Mouse (Mus musculus): Measurements from ENCODE around the gene Chst3.
A peak's percentile ranks its signal among the peaks of the same experiment; 100 is the strongest.
"Not testable (repeated sequence)": the region's sequence is repeated elsewhere in the genome, so short reads cannot be mapped to it uniquely, and the experiment has no call there.

The Chst3 gene

DNA sequence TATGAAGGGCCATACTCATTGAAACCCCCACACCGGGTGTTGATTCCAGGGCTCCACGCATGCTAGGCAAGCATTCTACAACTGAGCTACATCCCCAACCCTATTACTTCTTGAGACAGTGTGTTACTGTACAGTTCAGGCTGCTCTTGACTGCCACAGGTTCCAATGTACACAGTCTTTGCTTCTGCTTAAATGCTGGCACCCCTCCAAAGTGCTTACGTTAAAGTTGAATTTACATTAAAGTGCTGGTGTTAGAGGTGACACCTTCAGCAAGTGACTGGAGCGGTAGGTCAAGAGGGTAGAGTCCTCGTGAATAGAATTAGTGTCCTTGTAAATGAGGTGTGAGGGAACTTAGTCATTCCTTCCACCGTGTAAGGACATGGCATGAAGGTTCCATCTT is 19.7 kb downstream of the Chst3 start:
- no peak for DNase-seq (ENCODE audit: low spot score in 2 of 2)

DNA sequence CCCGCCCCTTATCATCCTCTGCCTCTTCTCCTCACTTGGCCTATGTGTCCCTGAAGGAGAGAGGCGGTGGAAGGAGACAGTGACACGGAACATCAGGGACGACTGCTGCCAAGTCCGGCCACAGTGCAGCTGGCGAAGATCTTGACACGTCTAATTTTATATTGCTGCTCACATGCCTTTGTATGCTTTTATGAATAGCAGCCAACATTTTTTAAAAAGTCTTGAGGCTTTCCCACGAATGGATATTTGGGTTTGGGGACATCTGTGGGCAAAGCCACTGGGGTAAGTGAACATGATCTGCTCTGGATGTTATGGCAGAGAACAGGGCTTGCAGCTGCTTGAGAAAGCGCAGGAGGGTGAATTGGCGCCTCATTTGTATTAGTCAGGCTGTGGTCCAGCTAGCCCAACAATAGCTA is 21.6 kb downstream of the Chst3 start:
- DNase-seq (ENCODE audit: low spot score in 2 of 2), result no peak

DNA sequence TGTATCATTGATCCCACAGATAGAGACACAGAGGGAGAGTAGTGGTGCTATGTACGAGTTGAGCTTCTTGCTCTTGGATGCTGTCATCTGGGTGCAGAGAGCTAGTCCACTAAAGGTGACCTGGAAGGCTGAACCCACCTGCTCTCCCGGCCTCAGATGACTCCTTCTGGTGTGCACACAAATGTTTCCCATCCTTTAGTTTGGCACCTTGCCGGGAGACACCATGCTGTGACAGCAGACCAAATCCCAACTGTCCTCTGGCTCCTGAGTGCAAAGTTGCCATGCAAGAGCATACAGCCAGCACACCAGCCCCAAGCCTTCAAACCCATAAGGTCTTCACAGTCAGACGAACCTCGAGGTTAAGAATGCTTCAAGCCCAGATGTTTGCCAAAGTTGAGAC is 22.1 kb downstream of the Chst3 start:
- DNase-seq (ENCODE audit: low spot score in 2 of 2), result no peak

DNA sequence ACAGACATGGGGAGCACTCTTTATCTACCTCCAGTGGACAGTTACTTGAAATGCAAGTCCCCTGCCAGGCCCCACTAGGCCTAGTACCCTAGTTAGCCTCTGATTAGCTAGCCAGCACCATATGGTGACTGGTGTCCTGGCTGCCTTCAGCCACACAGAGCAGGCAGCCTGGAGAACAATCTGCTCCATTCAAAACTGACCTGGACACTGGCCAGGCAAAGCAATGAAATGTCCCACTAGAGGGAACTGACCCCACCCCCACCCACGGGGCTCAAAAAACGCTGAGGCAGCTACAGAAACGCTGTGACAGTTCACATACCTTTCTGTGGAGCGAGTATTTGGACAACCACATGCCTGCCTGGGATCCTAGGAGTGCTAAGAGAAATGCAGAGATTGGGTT is 24.0 kb downstream of the Chst3 start:
- DNase-seq (ENCODE audit: low spot score in 2 of 2), result no peak

DNA sequence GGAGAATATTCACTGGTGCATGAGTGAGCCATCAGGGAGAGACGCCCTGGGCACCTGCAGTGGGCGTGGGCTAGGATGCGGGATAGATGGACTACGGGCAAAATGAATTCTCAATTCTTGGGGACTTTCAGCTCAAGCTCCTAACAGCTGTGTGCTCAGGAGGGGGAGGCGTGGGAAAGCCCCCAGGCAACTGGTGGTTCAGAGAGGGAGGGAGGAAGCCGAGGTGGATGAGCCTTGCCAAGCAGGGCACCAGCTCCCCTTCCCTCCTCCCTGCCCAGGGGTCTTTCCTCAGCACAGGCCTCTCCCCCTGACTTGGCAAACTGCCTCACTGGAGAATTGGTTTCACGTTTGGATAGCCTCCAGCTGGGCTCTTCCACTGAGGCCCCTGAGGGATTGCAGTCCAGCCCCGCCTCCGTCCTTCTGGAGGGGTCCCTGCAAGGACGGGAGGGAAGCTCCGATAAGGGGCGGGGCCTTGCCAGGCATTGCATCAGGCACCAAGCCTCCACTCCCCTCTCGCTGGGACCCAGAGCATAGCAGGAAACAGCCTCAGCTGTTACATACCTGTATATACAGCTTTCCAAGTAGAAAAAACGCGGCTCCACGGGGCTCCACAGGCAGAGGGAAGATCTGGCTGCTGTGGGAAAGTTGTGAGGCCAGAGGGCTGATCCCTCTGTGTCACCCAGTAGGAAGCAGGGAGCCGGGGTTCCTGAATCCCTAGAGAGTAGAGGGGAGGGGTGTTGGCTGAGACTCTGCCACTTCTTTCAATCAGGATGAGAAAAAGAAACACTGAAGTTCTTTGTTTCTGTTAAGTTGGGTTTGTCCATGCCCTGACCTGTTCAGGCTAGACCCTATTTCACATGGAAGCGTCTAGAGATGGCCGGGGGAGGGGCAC is 25.3 kb downstream of the Chst3 start:
- DNase-seq (ENCODE audit: low spot score in 2 of 2), result no peak

DNA sequence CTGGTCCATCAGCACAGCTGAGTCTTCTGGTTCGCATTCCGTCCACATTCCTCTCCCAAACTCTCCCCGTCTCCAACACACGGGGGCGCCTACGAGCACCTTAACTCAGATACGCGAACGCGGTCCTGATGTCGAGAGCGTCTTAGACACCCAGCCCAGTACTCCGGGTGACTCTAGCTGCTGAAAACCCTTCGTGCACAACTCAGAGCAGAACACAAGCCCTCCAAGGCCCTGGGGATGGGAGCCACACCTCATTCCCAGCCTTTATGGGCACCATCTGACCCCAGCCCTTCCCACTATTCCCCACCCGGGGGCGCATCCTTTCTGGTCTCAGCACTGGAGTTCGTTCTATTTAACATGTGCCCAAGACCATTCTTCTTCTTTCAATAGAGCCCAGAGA is 27.3 kb downstream of the Chst3 start:
- peak; percentile 64 to 70 for DNase-seq (ENCODE audit: low spot score in 2 of 2)

DNA sequence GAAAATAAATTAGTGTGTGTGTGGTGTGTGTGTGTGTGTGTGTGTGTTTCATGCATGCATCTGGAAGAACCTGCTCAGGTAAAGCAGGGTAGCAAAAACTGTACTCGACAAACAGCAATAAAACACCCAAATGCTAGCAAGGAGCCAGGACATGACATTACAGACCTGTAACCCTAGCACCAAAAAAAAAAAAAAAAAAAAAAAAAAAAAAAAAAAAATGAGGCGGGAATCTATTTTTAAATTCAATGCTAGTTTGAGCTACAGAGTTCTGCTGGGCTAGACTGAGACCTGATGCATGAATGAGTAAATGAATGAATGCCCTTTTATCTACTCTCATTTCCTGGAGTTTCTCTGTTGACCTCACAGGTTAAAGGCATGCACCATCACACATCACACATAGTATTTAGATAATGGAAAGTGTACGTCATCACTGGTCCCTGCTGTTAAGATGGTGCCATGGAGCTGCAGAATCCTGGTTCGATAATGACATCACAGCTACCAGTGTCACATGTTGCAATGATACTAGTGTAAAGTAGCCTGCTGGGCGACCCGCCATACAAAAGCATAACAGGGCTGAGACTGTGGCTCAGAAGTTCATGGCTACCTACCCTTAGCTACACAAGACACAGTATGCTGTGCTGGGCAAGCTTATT is 29.4 kb downstream of the Chst3 start:
- no peak for DNase-seq (ENCODE audit: low spot score in 2 of 2)

DNA sequence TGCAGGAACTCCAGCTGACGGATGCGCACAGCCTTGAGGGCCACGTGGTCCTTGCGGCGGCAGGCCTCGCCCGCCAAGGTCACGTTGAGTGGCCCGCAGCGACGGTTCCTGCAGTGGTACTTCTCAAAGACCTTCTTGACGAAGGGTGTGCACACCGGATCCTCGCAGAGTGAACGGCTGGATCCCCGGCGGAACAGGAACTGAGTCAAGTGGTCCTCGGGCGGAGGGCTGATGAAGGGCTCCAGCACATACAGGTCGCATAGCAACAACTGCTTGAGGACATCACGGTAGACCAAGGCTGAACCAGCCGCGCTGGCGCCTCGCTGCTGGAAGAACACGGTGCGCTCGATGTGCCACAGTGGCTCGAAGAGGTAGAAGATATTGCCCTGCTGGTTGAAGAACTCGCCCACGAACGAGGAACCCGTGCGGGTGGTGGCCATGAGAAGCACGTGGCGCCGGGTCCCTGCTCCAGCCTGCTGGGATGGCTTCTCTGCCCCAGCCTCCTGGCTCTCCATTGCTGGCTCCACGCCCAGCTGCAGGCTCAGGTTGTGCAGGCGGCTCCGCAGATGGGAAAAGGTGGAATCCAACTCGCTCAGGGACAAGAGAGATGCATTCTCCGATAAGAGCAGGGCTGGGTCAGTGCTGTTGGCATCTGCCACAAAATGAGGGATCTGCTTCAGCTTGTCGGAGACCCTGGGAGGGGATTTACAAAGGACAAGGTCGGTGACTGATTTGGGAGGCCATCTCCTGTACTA is 32.7 kb downstream of the Chst3 start:
- no peak for DNase-seq (ENCODE audit: low spot score in 2 of 2)

DNA sequence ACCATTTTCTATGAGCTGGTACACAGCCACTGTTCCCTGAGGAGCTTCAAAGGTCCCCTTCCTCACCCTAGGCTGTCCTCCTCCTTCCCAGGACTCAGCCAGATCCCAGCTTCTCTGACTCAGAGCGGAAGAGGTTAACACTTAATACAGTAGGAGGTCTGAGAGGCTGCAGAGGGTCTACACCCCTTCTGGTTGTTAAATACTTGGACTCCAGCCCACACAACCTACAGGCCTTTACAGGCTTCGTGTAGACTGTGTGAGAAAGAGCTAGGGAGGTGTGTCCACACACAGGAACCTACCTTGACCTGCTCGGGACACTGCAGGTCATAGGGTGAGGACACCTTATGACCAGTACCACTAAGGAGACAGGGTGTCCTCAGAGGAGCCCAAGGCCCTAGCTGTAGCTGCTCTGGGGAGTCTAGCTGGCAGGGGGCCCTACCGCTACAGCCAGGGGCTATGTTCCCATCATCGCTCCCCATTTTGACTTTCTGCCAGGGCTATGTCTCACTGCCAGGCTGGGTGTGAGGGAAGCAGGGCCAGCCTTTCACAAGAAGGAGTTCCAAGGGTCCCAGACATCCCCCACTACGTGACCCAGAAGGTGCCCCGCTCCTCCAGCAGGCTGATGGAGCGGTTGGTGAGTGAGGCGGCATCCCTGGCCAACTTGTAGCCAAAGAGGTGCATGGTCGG is 33.9 kb downstream of the Chst3 start:
- DNase-seq (ENCODE audit: low spot score in 2 of 2), result no peak

DNA sequence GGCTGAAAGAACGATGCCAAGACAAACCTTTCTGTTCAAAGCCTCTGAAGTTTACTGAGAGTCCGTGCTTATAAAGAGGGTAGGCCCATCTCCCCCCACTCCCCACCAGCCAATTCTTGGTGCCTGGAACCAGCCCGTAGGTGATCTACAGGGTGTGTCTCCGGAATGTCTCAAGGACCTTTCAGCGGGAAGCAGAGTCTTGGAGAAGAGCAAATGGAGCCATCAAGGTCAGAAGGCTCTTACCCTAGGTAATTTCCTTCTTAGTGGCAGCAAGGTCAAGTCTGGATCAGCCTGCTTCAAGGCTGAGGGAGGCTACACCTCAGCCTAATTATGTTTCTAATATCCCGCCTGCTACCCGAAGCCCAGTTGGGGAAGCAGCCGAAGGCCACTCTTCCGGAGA is 43.8 kb downstream of the Chst3 start:
- not testable (repeated sequence) for DNase-seq (ENCODE audit: low spot score in 2 of 2)

DNA sequence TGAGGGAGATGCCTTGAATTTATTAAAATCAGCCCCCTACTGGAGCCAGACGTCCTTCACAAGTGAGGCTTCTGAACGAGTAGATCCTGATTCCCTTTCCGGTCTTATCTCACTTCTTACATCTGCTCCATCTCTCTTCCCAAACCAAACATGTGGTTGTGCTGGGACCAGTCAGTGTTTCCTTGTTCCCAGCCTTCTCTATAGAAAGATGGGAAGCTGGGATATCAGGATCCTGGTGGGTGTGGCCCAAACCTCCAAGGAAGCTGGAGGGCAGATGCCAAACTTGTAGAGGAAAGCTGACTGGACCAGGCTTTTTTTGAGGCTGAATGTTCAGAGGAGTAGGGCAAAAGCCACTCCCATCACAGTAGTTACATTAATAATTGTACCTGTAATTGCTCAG is 44.6 kb downstream of the Chst3 start:
- DNase-seq (ENCODE audit: low spot score in 2 of 2), result no peak

DNA sequence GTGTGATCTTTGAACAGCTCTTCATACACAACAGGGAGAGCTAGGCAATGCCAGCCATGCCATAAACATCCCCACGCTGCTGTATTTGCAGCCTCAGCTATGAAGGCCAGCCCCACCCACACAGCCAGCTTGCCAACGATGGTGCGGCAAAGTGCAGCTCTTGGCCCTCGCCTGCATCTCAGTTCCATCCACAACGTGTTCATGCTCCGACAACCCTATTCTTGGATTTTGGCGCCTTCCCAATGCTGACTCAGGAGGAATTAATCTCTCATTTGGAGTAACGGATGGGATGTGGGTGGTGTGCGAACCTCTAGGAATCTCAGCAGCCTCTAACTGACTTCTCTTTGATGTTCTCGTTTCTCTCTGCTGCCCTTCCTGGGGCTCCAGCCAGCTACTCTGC is 46.0 kb downstream of the Chst3 start:
- DNase-seq (ENCODE audit: low spot score in 2 of 2), result no peak

DNA sequence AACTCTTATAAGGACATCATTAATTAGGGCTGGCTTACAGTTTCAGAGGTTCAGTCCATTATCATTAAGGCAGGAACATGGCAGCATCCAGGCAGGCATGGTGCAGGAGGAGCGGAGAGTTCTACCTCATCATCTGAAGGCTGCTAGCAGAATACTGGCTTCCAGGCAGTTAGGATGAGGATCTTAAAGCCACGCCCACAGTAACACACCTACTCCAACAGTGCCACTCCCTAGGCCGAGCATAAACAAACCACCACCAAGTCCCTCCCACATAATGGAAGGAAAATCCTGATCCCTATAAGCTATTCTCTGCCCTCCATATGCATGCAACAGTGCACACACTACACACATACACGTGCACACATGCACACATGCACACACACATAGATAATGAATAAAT is 46.8 kb downstream of the Chst3 start:
- no peak for DNase-seq (ENCODE audit: low spot score in 2 of 2)

DNA sequence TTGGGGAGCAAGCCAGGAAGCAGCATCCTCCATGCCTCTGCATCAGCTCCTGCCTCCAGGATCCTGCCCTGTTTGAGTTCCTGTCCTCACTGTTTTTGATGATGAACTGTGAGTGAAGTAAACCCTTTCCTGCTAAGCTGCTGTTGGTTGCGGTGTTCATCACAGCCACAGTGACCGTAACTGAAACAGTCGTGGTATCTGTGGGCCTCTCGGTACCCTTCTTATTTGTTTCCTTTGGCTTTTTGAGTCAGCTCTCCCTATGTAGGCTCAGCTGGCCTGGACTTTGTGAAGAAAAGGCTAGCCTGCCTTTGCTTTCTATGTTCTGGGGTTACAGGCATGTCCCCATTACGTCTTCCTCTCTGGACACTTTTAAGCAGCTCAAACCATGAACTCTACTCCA is 47.7 kb downstream of the Chst3 start:
- DNase-seq (ENCODE audit: low spot score in 2 of 2), result no peak

DNA sequence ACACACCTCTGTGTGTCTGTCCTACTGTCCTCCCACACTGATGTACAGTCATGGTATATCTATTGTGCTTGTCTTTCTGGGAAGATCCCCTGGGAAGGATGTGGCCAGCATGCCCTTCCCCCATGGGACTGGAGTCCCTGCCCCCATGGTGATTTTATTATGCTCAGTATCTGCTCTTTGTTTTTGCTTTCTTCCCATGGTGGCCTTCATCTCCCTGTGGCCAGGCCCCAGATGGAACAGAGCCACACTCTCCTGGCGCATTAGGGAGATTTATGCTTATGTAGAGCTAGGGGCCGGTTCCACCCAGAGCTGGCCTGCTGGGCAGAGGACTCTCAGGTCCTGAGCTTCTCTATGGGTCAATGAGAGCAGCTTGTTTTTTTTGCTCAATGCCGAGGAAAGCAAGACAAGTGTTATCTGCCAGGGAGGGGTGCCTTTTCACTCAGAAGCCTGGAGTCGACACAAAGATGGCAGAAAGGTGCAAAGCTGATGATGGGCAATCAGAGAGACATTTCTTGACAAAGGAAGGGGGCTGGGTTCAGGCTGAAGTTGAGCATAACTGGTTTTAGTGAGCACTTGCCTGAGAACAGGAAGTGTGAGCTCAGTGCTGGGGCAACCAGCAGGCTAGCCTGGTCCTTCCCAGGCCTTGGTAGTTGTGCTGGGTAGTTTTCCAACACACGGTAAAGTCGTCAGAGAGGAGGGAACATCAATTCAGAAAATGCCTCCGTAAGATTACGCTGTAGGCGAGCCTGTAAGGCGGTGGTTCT is 48.6 kb downstream of the Chst3 start:
- DNase-seq (ENCODE audit: low spot score in 2 of 2), result peak; percentile 72 to 73

DNA sequence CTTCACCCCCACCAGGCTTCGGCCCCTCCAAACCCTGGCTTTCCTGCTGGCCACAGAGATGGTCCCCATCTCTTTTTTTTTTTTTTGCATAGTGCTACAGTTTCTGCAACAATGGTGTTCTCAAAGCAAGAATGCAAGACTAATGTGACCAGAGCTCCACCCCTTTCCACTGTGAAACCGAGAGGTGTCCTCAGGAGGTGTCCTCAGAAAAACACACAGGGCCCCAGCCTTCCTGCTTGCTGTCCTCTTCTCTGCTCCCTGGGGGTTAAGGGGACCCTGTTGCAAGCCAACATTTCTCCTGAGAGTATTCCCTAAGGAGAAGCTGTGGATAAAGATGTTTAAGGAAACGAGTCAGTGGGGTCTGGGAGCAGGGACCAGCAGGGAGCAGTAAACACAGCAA is 50.1 kb downstream of the Chst3 start:
- DNase-seq (ENCODE audit: low spot score in 2 of 2), result peak; percentile 87 to 89

DNA sequence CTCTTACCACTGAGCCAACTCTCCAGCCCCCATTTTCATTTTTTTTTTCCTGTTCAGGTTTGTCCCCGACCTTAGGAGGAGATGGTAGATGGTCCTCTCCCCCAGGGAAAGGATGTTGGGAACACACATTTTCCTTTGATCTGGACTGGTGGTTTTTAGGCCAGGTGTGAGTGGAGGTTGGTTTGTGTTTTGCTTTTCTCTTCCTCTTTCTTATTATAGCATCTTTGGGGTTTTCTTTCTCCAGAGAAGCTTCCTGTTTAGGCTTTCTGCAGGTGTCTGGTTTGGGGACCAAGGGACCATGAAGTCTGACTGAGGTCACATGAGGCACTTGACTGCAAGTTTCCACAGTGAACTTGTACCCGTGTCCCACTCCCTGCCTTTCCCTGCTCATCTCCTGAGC is 50.8 kb downstream of the Chst3 start:
- DNase-seq (ENCODE audit: low spot score in 2 of 2), result peak; percentile 85 to 88

DNA sequence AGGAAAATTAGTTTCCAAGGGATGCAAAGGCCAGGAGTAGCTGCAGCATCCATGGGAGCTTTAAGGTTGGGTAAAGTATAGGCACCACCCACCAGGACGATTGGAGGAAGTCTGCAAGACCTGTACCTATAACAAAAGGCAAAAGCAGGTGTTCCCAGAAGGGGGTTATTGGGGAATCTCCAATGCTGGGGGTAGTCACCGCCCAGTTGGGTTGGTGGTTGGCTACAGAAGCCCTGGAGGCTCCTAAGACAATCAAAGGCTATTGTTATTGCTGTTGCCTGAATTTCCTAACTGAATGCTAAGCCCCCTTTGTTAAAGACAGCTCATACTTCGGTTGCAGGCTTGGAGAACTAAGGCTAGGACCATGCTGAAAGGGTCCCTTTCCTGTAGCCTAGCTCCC is 53.0 kb downstream of the Chst3 start:
- DNase-seq (ENCODE audit: low spot score in 2 of 2), result no peak

DNA sequence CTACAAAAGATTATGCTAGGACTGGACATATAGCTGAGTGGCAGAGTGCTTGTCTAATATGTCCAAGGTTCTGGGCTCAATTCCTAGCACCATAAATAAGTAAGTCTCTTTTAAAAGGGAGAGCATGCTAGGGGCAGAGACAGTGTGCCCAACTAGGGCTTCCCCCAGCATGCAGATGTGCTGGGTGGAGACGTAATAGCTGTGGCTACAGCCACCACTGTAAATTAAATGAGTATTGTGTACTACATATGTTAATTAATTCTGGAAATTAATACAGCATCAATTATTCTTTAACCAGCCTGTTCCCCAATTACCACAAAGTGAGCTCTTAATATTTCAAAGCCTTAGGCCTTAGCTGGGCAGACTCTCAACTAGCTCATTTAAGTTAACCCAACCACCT is 54.2 kb downstream of the Chst3 start:
- DNase-seq (ENCODE audit: low spot score in 2 of 2), result no peak

DNA sequence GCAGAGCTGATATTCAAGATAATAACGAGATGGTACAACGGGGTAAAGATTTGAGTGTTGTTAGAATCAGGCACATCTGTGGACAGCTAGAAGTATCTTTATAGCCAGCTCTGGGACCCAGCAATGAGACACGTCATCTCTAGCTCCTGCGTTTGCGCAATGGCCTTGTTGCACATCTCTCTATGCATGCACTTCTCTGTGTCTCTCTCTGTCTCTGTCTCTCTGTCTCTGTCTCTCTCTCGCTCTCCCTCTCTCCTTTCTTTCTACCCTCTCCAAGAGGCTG is 56.1 kb downstream of the Chst3 start:
- no peak for DNase-seq (ENCODE audit: low spot score in 2 of 2)

DNA sequence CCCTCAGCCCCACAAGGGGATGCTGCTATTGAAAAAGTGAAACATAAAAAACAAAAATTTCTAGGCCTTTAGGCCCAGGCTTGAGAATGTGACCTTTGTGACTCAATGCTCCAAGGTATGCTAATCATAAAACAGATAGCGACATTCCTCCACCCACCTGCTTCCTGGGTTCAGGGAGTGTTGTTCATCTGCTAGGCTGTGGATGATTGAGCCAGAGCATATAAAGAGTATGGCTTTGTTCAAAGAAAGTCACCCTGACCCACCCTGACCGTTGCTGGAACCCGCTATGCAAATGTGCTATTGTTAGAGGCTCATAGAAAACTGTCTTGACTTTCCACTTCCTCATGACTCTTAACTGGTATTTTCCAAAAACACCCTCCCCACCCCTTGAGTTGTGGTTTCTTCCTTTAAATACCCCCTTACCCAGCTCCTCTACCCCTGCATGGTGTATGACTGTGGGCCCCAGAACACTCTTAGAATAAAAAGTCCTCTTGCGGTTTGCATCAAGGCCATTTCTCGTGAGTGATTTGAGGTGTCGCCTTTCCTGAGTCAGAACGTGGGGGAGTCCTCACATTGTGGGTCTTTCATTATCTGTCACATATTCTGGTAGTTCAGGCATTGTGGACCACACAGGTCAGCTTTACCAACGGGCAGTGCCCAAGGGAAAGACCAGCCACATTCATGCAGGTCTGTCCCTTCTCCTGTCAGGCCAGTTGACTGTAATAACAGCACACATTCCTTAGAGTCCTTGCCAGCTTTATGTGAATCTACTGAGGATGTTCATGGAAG is 56.7 kb downstream of the Chst3 start:
- DNase-seq (ENCODE audit: low spot score in 2 of 2), result peak; percentile 76 to 81

Data from spleen, postnatal 36 days (tissue).